Comparison of ENCODE assay signal across 9 mouse cellular contexts in genomic region chr6:103682854-103683574, GRCm38 (mm10).
DNase-seq lines count a peak whose midpoint lies in the region; ATAC-seq and TF ChIP-seq lines count a peak whose summit lies in the region.
"Had no signal": no experiment of that assay in that cellular context is flagged by ENCODE, and none has a peak within 500 bp of the region (broad histone marks: within the 10 kb centered on the region; RNA-seq: fewer than 3 reads in every experiment).

No protein-coding gene starts in this region.

- H3K9ac ChIP-seq in kidney, postnatal 0 days (ENCODE audit: low read depth, low read length), result no peak overlapping the region
- H3K9ac ChIP-seq in liver, embryonic 11.5 days (ENCODE audit: low read depth, low read length), result no peak overlapping the region
- H3K9ac ChIP-seq: embryonic facial prominence, embryonic 15.5 days had no signal

- DNase-seq in 416B (ENCODE audit: low read depth), result peak; percentile 77
- DNase-seq in T-cell, adult 2 months (ENCODE audit: low spot score), result peak; percentile 32
- peak; percentile 44 to 79 for DNase-seq in cerebellum, postnatal 4 days (ENCODE audit: low spot score in 2 of 2)
- DNase-seq in gastrocnemius, postnatal 4 days (ENCODE audit: low spot score in 2 of 2), result peak; percentile 20 to 31
- DNase-seq in kidney, postnatal 0 days (ENCODE audit: low spot score), result peak; percentile 82
- DNase-seq in liver, embryonic 11.5 days (ENCODE audit: low spot score), result peak; percentile 40
- DNase-seq in neural tube, embryonic 10.5 days (ENCODE audit: extremely low spot score, low spot score), result peak; percentile 66
- peak; percentile 70 for DNase-seq in testis, postnatal 10 days (ENCODE audit: low spot score)

- WGBS in kidney, postnatal 0 days, result 18% methylated on average over 8 of the region's 8 CpGs
- 16% methylated on average over 8 of the region's 8 CpGs for WGBS in liver, embryonic 11.5 days

- H3K4me2 ChIP-seq in kidney, postnatal 0 days (ENCODE audit: low read length), result no peak overlapping the region
- H3K4me2 ChIP-seq in liver, embryonic 11.5 days, result no peak overlapping the region
- H3K4me2 ChIP-seq: embryonic facial prominence, embryonic 15.5 days had no signal

- peak; percentile 46; the same call in 1 of the 2 replicates for ATAC-seq in kidney, postnatal 0 days (replicated peaks; ENCODE audit: low FRiP score, low read depth)
- peak; percentile 67; the same call in 1 of the 2 replicates for ATAC-seq in liver, embryonic 11.5 days (replicated peaks; ENCODE audit: low FRiP score)

- H3K27ac ChIP-seq in kidney, postnatal 0 days, result no peak overlapping the region
- no peak overlapping the region for H3K27ac ChIP-seq in liver, embryonic 11.5 days (ENCODE audit: low read depth, low read length)
- H3K27ac ChIP-seq: embryonic facial prominence, embryonic 15.5 days had no signal

- no peak overlapping the region for H3K4me3 ChIP-seq in kidney, postnatal 0 days (replicated peaks; ENCODE audit: low read depth, low read length)
- H3K4me3 ChIP-seq in liver, embryonic 11.5 days (ENCODE audit: low read depth, low read length), result no peak overlapping the region
- H3K4me3 ChIP-seq: embryonic facial prominence, embryonic 15.5 days had no signal

- no peaks in the 10 kb centered on the region for H3K36me3 ChIP-seq in kidney, postnatal 0 days (ENCODE audit: insufficient read depth, low read length)
- H3K36me3 ChIP-seq in liver, embryonic 11.5 days (ENCODE audit: control insufficient read depth, insufficient read depth, low read length), result no peaks in the 10 kb centered on the region
- H3K36me3 ChIP-seq: embryonic facial prominence, embryonic 15.5 days had no signal

- H3K4me1 ChIP-seq in kidney, postnatal 0 days (replicated peaks; ENCODE audit: insufficient read depth, low read length), result no peaks in the 10 kb centered on the region
- no peaks in the 10 kb centered on the region for H3K4me1 ChIP-seq in liver, embryonic 11.5 days (replicated peaks; ENCODE audit: control insufficient read depth, insufficient read depth, low read length)
- H3K4me1 ChIP-seq: embryonic facial prominence, embryonic 15.5 days had no signal

- H3K9me3 ChIP-seq in kidney, postnatal 0 days (replicated peaks; ENCODE audit: low read length), result no peaks in the 10 kb centered on the region
- H3K9me3 ChIP-seq in liver, embryonic 11.5 days (ENCODE audit: control insufficient read depth, low read length), result no peaks in the 10 kb centered on the region
- H3K9me3 ChIP-seq: embryonic facial prominence, embryonic 15.5 days had no signal

- peak; percentile 84 for TF ChIP-seq CTCF in kidney, postnatal 0 days (IDR thresholded peaks at IDR 0.05; ENCODE audit: low read depth)

- no peaks in the 10 kb centered on the region for H3K27me3 ChIP-seq in kidney, postnatal 0 days (ENCODE audit: insufficient read depth, low read length)
- H3K27me3 ChIP-seq in liver, embryonic 11.5 days (replicated peaks; ENCODE audit: control insufficient read depth, insufficient read depth, low read length), result no peaks in the 10 kb centered on the region
- H3K27me3 ChIP-seq: embryonic facial prominence, embryonic 15.5 days had no signal

Comparison
In these comparisons a context has a peak if more than half of its experiments do, and no peak if none do; other contexts are left out.
1. DNase-seq: peak in every context shown above with its lines; median percentile 82 in kidney, postnatal 0 days; 77 in 416B; 70 in testis, postnatal 10 days; 66 in neural tube, embryonic 10.5 days; 62 in cerebellum, postnatal 4 days; 40 in liver, embryonic 11.5 days; 32 in T-cell, adult 2 months; 26 in gastrocnemius, postnatal 4 days.